Mouse (Mus musculus) embryonic facial prominence, embryonic 11.5 days (tissue): ENCODE results near the gene Slc19a2. TPM values are rescaled to one million over a fixed set of nuclear protein-coding genes. Genes with fewer than 3 reads are reported as not detected.

ENCODE experiments used
- ATAC-seq: fragments of 200-750 bp; cut with Nextera tagmentation; replicated peaks from 2 replicates; pipeline ENCODE4 v1.8.0; 2017; ENCODE audit warnings: low read depth; ENCODE audit not compliant: insufficient number of reproducible peaks, low FRiP score, low TSS enrichment
- DNase-seq: peaks from one replicate; pipeline ENCODE4 v3.0.0-alpha.2; 2015; ENCODE audit warnings: low spot score
- H3K27ac ChIP-seq: fragments of 300-500 bp; sonication (generic); replicated peaks from 2 replicates; pipeline ENCODE4 v1.5.1; 2014; ENCODE audit warnings: mild to moderate bottlenecking, low read depth, low read length, control low read depth
- H3K27me3 ChIP-seq: fragments of 300-500 bp; sonication (generic); 2 replicates; pipeline ENCODE4 v1.6.1; 2014; ENCODE audit warnings: mild to moderate bottlenecking, low read length, moderate library complexity, mixed read lengths; ENCODE audit not compliant: control insufficient read depth, insufficient read depth
- H3K36me3 ChIP-seq: fragments of 300-500 bp; sonication (generic); replicated peaks from 2 replicates; pipeline ENCODE4 v1.6.1; 2014; ENCODE audit warnings: low read depth, mild to moderate bottlenecking, low read length, moderate library complexity, mixed read lengths; ENCODE audit not compliant: control insufficient read depth, insufficient read depth
- H3K4me1 ChIP-seq: fragments of 300-500 bp; sonication (generic); 2 replicates; pipeline ENCODE4 v1.6.1; 2014; ENCODE audit warnings: low read length, mixed read lengths; ENCODE audit not compliant: control insufficient read depth, insufficient read depth
- H3K4me2 ChIP-seq: fragments of 300-500 bp; sonication (generic); 2 replicates; pipeline ENCODE4 v1.6.1; 2014; ENCODE audit warnings: low read depth, mild to moderate bottlenecking, control low read depth, low read length, moderate library complexity
- H3K4me3 ChIP-seq: fragments of 300-500 bp; sonication (generic); 2 replicates; pipeline ENCODE4 v1.5.1; 2014; ENCODE audit warnings: low read depth, low read length, control low read depth
- H3K9ac ChIP-seq: fragments of 300-500 bp; sonication (generic); replicated peaks from 2 replicates; pipeline ENCODE4 v1.6.1; 2014; ENCODE audit warnings: mild to moderate bottlenecking, control low read depth, low read length
- H3K9me3 ChIP-seq: fragments of 300-500 bp; sonication (generic); replicated peaks from 2 replicates; pipeline ENCODE4 v1.6.1; 2016; ENCODE audit warnings: mild to moderate bottlenecking, low read length, inconsistent platforms, mixed read lengths; ENCODE audit not compliant: control insufficient read depth
- WGBS: fragments of 180-500 bp; shearing (Covaris S2); extraction: QIAGEN DNeasy Blood & Tissue Kit; methylation state at CpG from one replicate; pipeline ENCODE4 v1.1.7; 2014; 5-methylcytosine and 5-hydroxymethylcytosine counted together
- polyA plus RNA-seq: library from polyadenylated mRNA; unstranded; fragments of >200 nt; fragmentation: Nextera tagmentation; extraction: Ambion mirVana; gene quantifications from 2 replicates; pipeline ENCODE4 v1.2.1, GENCODE M21; 2014

Slc19a2 gene
- polyA plus RNA-seq, 1 experiment from 2014 or later, result 10.5 TPM

DNA sequence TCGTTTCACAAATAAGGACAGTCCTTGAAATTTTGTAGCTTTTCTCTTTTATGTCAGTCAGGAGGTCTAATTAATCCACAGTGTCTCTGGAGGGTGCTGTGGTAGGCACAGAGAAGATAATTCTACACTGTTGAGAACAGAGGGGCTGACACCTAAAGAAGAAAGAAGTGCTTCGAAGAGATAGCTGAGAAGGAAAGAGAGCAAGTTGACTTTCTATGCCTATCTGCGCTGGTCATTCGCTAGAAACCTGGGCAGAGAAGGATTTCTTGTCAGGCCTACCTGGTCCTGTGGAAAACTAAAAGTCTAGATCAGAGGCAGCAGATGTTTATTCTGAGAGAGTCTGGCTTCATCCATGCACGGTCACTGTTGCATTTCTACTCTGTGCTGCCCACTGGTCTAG lies 65.2 kb downstream of the Slc19a2 start:
- H3K4me2 ChIP-seq, result no peak overlapping the region
- no peak overlapping the region for H3K9ac ChIP-seq
- no peaks in the 10 kb centered on the region for H3K4me1 ChIP-seq
- H3K27me3 ChIP-seq, result no peaks in the 10 kb centered on the region
- WGBS, result 88% methylated on average over 5 of the region's 5 CpGs
- no peak overlapping the region for H3K4me3 ChIP-seq
- no peaks in the 10 kb centered on the region for H3K9me3 ChIP-seq
- H3K27ac ChIP-seq, result no peak overlapping the region
- DNase-seq (no peak), ATAC-seq (no peak)
- no peaks in the 10 kb centered on the region for H3K36me3 ChIP-seq

Other genes with a start within 250 kb of the Slc19a2 start
- not detected in 2 replicates for gene Sele, start 200.8 kb upstream of the Slc19a2 start, polyA plus RNA-seq
- gene Sell, start 187.1 kb upstream of the Slc19a2 start, polyA plus RNA-seq, result 0.13 TPM in 1 of 2 replicates, not detected in the other
- gene Selp, start 133.8 kb upstream of the Slc19a2 start, polyA plus RNA-seq, result 0.07 TPM in 1 of 2 replicates, not detected in the other
- gene F5, start 97.2 kb upstream of the Slc19a2 start, polyA plus RNA-seq, result 0.50 and 0.67 TPM in 2 replicates
- gene Ccdc181, start 26.5 kb downstream of the Slc19a2 start, polyA plus RNA-seq, result 8.7 and 9.6 TPM in 2 replicates
- gene Nme7, start 55.1 kb downstream of the Slc19a2 start, polyA plus RNA-seq, result 46.7 and 51.6 TPM in 2 replicates
- 26.7 and 26.9 TPM in 2 replicates for gene Blzf1, start 58.4 kb downstream of the Slc19a2 start, polyA plus RNA-seq
- 11.6 and 11.9 TPM in 2 replicates for gene Atp1b1, start 209.3 kb downstream of the Slc19a2 start, polyA plus RNA-seq